Mouse (Mus musculus): ENCODE data around the gene Frmpd3. TPM values are rescaled to one million over a fixed set of nuclear protein-coding genes. Genes with fewer than 3 reads are reported as not detected.
"Not testable (repeated sequence)": the region's sequence is repeated elsewhere in the genome, so short reads cannot be mapped to it uniquely, and the experiment has no call there.

Frmpd3 gene
- polyA plus RNA-seq (2014; fragmentation: Nextera tagmentation; extraction: Ambion mirVana), result 0.03 and 0.15 TPM in 2 replicates

GRCm38 (mm10) chrX:140341656-140342392 is at the start of gene Frmpd3:
Gene Frmpd3 (plus strand): TSS chrX:140342263.
- Histone ChIP-seq H3K4me3 (ENCODE audit: low read depth, low read length) (peak within 1 kb of the TSS; percentile 27; the same call in 1 of the 2 replicates), H3K9me3 (ENCODE audit: control insufficient read depth, low read length) (no peaks in the 10 kb centered on the region), H3K27ac (ENCODE audit: low read depth, low read length) (no peak within 1 kb of the TSS), H3K4me2 (peak within 1 kb of the TSS; percentile 55), H3K4me1 (replicated peaks; ENCODE audit: control insufficient read depth, insufficient read depth, low read length) (no peaks in the 10 kb centered on the region), H3K9ac (ENCODE audit: low read depth, low read length) (no peak within 1 kb of the TSS), H3K36me3 (ENCODE audit: control insufficient read depth, insufficient read depth, low read length) (no peaks in the 10 kb centered on the region), H3K27me3 (replicated peaks; ENCODE audit: control insufficient read depth, insufficient read depth, low read length) (peaks cover 42% of the 10 kb centered on the region)
- 13% methylated on average over 23 of the region's 24 CpGs for WGBS
- DNase-seq (ENCODE audit: low spot score), result peak; percentile 31
- no peak for ATAC-seq (replicated peaks; ENCODE audit: low FRiP score)

- no peak overlapping the region for H3K27ac ChIP-seq (ENCODE audit: low read depth, low read length)
- no peak overlapping the region for H3K4me3 ChIP-seq (ENCODE audit: low read depth, low read length)
- H3K9ac ChIP-seq (ENCODE audit: low read depth, low read length), result no peak overlapping the region
- no peaks in the 10 kb centered on the region for H3K4me1 ChIP-seq (replicated peaks; ENCODE audit: control insufficient read depth, insufficient read depth, low read length)
- no peaks in the 10 kb centered on the region for H3K36me3 ChIP-seq (ENCODE audit: control insufficient read depth, insufficient read depth, low read length)
- no peak for DNase-seq (ENCODE audit: low spot score)
- no peak for ATAC-seq (replicated peaks; ENCODE audit: low FRiP score)
- 72% methylated on average over 4 of the region's 4 CpGs for WGBS
- peaks cover 5% of the 10 kb centered on the region for H3K27me3 ChIP-seq (replicated peaks; ENCODE audit: control insufficient read depth, insufficient read depth, low read length)
- H3K4me2 ChIP-seq, result no peak overlapping the region
- no peaks in the 10 kb centered on the region for H3K9me3 ChIP-seq (ENCODE audit: control insufficient read depth, low read length)
These were observed 38.3 kb upstream of the Frmpd3 start for GRCm38 (mm10) chrX:140303731-140304130.

GRCm38 (mm10) chrX:140305652-140306051 is 36.4 kb upstream of the Frmpd3 start:
- Histone ChIP-seq H3K27me3 (replicated peaks; ENCODE audit: control insufficient read depth, insufficient read depth, low read length) (peaks cover 9% of the 10 kb centered on the region), H3K9me3 (ENCODE audit: control insufficient read depth, low read length) (no peaks in the 10 kb centered on the region), H3K27ac (ENCODE audit: low read depth, low read length) (no peak overlapping the region), H3K4me1 (replicated peaks; ENCODE audit: control insufficient read depth, insufficient read depth, low read length) (no peaks in the 10 kb centered on the region), H3K36me3 (ENCODE audit: control insufficient read depth, insufficient read depth, low read length) (no peaks in the 10 kb centered on the region), H3K4me2 (no peak overlapping the region), H3K4me3 (ENCODE audit: low read depth, low read length) (no peak overlapping the region), H3K9ac (ENCODE audit: low read depth, low read length) (no peak overlapping the region)
- DNase-seq (ENCODE audit: low spot score), result no peak
- no peak for ATAC-seq (replicated peaks; ENCODE audit: low FRiP score)
- 71% methylated on average over 7 of the region's 7 CpGs for WGBS

- H3K4me2 ChIP-seq, result no peak overlapping the region
- 75% methylated on average over 4 of the region's 4 CpGs for WGBS
These were observed 24.1 kb upstream of the Frmpd3 start for GRCm38 (mm10) chrX:140317931-140318330.

GRCm38 (mm10) chrX:140319131-140319530 is 22.9 kb upstream of the Frmpd3 start:
- H3K27ac ChIP-seq (ENCODE audit: low read depth, low read length), result no peak overlapping the region
- H3K4me3 ChIP-seq (ENCODE audit: low read depth, low read length), result no peak overlapping the region
- no peak for ATAC-seq (replicated peaks; ENCODE audit: low FRiP score)
- 76% methylated on average over 6 of the region's 6 CpGs for WGBS
- no peak overlapping the region for H3K9ac ChIP-seq (ENCODE audit: low read depth, low read length)
- H3K4me2 ChIP-seq, result no peak overlapping the region
- H3K27me3 ChIP-seq (replicated peaks; ENCODE audit: control insufficient read depth, insufficient read depth, low read length), result 0 out of 2 replicates have a peak, but pooled peaks cover 10% of the 10 kb centered on the region
- H3K36me3 ChIP-seq (ENCODE audit: control insufficient read depth, insufficient read depth, low read length), result no peaks in the 10 kb centered on the region
- no peaks in the 10 kb centered on the region for H3K9me3 ChIP-seq (ENCODE audit: control insufficient read depth, low read length)
- no peaks in the 10 kb centered on the region for H3K4me1 ChIP-seq (replicated peaks; ENCODE audit: control insufficient read depth, insufficient read depth, low read length)
- DNase-seq (ENCODE audit: low spot score), result no peak

More at GRCm38 (mm10) chrX:140317931-140318330, 24.1 kb upstream of the Frmpd3 start:
- ATAC-seq (replicated peaks; ENCODE audit: low FRiP score) (no peak), DNase-seq (ENCODE audit: low spot score) (no peak)
- no peaks in the 10 kb centered on the region for H3K36me3 ChIP-seq (ENCODE audit: control insufficient read depth, insufficient read depth, low read length)
- H3K4me1 ChIP-seq (replicated peaks; ENCODE audit: control insufficient read depth, insufficient read depth, low read length), result no peaks in the 10 kb centered on the region
- H3K9ac ChIP-seq (ENCODE audit: low read depth, low read length), result no peak overlapping the region
- no peaks in the 10 kb centered on the region for H3K9me3 ChIP-seq (ENCODE audit: control insufficient read depth, low read length)
- no peak overlapping the region for H3K27ac ChIP-seq (ENCODE audit: low read depth, low read length)
- 0 out of 2 replicates have a peak, but pooled peaks cover 10% of the 10 kb centered on the region for H3K27me3 ChIP-seq (replicated peaks; ENCODE audit: control insufficient read depth, insufficient read depth, low read length)
- H3K4me3 ChIP-seq (ENCODE audit: low read depth, low read length), result no peak overlapping the region

- H3K4me3 ChIP-seq (ENCODE audit: low read depth, low read length); DNase-seq (ENCODE audit: low spot score); H3K9ac ChIP-seq (ENCODE audit: low read depth, low read length); H3K27me3 ChIP-seq (replicated peaks; ENCODE audit: control insufficient read depth, insufficient read depth, low read length); H3K4me1 ChIP-seq (replicated peaks; ENCODE audit: control insufficient read depth, insufficient read depth, low read length); H3K27ac ChIP-seq (ENCODE audit: low read depth, low read length); ATAC-seq (replicated peaks; ENCODE audit: low FRiP score); H3K36me3 ChIP-seq (ENCODE audit: control insufficient read depth, insufficient read depth, low read length); H3K9me3 ChIP-seq (ENCODE audit: control insufficient read depth, low read length); H3K4me2 ChIP-seq: not testable (repeated sequence)
- WGBS, result 83% methylated on average over 1 of the region's 1 CpGs
These were observed 21.4 kb upstream of the Frmpd3 start for GRCm38 (mm10) chrX:140320671-140321070.

- H3K4me3 ChIP-seq (ENCODE audit: low read depth, low read length), result peak overlapping the region; percentile 27; the same call in 1 of the 2 replicates
These were observed 515 bp downstream of the Frmpd3 start for GRCm38 (mm10) chrX:140342393-140343163.

GRCm38 (mm10) chrX:140375628-140376027 is 33.6 kb downstream of the Frmpd3 start:
- no peak for DNase-seq (ENCODE audit: low spot score)
- ATAC-seq (replicated peaks; ENCODE audit: low FRiP score), result no peak
- no peak overlapping the region for H3K4me2 ChIP-seq
- H3K36me3 ChIP-seq (ENCODE audit: control insufficient read depth, insufficient read depth, low read length), result no peaks in the 10 kb centered on the region
- WGBS, result 28% methylated on average over 4 of the region's 4 CpGs
- no peaks in the 10 kb centered on the region for H3K9me3 ChIP-seq (ENCODE audit: control insufficient read depth, low read length)
- no peak overlapping the region for H3K27ac ChIP-seq (ENCODE audit: low read depth, low read length)
- no peak overlapping the region for H3K4me3 ChIP-seq (ENCODE audit: low read depth, low read length)
- H3K27me3 ChIP-seq (replicated peaks; ENCODE audit: control insufficient read depth, insufficient read depth, low read length), result no peaks in the 10 kb centered on the region; the same call in 1 of the 2 replicates
- no peak overlapping the region for H3K9ac ChIP-seq (ENCODE audit: low read depth, low read length)
- no peaks in the 10 kb centered on the region for H3K4me1 ChIP-seq (replicated peaks; ENCODE audit: control insufficient read depth, insufficient read depth, low read length)

More at GRCm38 (mm10) chrX:140342393-140343163, 515 bp downstream of the Frmpd3 start:
- Histone ChIP-seq H3K4me2 (peak overlapping the region; percentile 55), H3K9me3 (ENCODE audit: control insufficient read depth, low read length) (no peaks in the 10 kb centered on the region), H3K4me1 (replicated peaks; ENCODE audit: control insufficient read depth, insufficient read depth, low read length) (no peaks in the 10 kb centered on the region), H3K27ac (ENCODE audit: low read depth, low read length) (no peak overlapping the region), H3K36me3 (ENCODE audit: control insufficient read depth, insufficient read depth, low read length) (no peaks in the 10 kb centered on the region), H3K9ac (ENCODE audit: low read depth, low read length) (no peak overlapping the region), H3K27me3 (replicated peaks; ENCODE audit: control insufficient read depth, insufficient read depth, low read length) (peaks cover 42% of the 10 kb centered on the region)
- no peak for DNase-seq (ENCODE audit: low spot score)
- no peak for ATAC-seq (replicated peaks; ENCODE audit: low FRiP score)
- 17% methylated on average over 22 of the region's 25 CpGs for WGBS

All from liver, embryonic 11.5 days (tissue).